Mouse (Mus musculus) liver, embryonic 15.5 days (tissue): ENCODE measurements around the gene Ralgapa2. TPM values are rescaled to one million over a fixed set of nuclear protein-coding genes. Genes with fewer than 3 reads are reported as not detected.

ENCODE experiments used
- ATAC-seq: fragments of 200-750 bp; cut with Nextera tagmentation; 2 replicates; pipeline ENCODE4 v1.8.0; 2017; ENCODE audit warnings: moderate number of reproducible peaks, mild to moderate bottlenecking, moderate library complexity; ENCODE audit not compliant: insufficient read depth
- H3K27ac ChIP-seq: fragments of 300-500 bp; sonication (generic); replicated peaks from 2 replicates; pipeline ENCODE4 v1.5.1; 2015; ENCODE audit warnings: mild to moderate bottlenecking, inconsistent platforms
- H3K27me3 ChIP-seq: fragments of 300-500 bp; sonication (generic); 2 replicates; pipeline ENCODE4 v1.6.1; 2015; ENCODE audit warnings: mild to moderate bottlenecking, inconsistent platforms
- H3K36me3 ChIP-seq: fragments of 300-500 bp; sonication (generic); replicated peaks from 2 replicates; pipeline ENCODE4 v1.6.1; 2015; ENCODE audit warnings: moderate library complexity, mild to moderate bottlenecking, inconsistent platforms
- H3K4me1 ChIP-seq: fragments of 300-500 bp; sonication (generic); replicated peaks from 2 replicates; pipeline ENCODE4 v1.6.1; 2015; ENCODE audit warnings: inconsistent platforms
- H3K4me2 ChIP-seq: fragments of 300-500 bp; sonication (generic); 2 replicates; pipeline ENCODE4 v1.6.1; 2015; ENCODE audit warnings: moderate library complexity, mild to moderate bottlenecking, inconsistent platforms
- H3K4me3 ChIP-seq: fragments of 300-500 bp; sonication (generic); replicated peaks from 2 replicates; pipeline ENCODE4 v1.5.1; 2015; ENCODE audit warnings: mild to moderate bottlenecking, inconsistent platforms
- H3K9ac ChIP-seq: fragments of 300-500 bp; sonication (generic); 2 replicates; pipeline ENCODE4 v1.6.1; 2015; ENCODE audit warnings: moderate library complexity, mild to moderate bottlenecking, inconsistent platforms
- H3K9me3 ChIP-seq: fragments of 300-500 bp; sonication (generic); replicated peaks from 2 replicates; pipeline ENCODE4 v1.6.1; 2016; ENCODE audit warnings: inconsistent platforms
- WGBS: fragments of 180-500 bp; shearing (Covaris S2); methylation state at CpG from one replicate; pipeline ENCODE4 v1.1.7; 2015; ENCODE audit warnings: mixed read lengths; ENCODE audit not compliant: insufficient replicate concordance; 5-methylcytosine and 5-hydroxymethylcytosine counted together
- polyA plus RNA-seq: library from polyadenylated mRNA; unstranded; fragments of >200 nt; fragmentation: Nextera tagmentation; extraction: Ambion mirVana; gene quantifications from 2 replicates; pipeline ENCODE4 v1.2.1, GENCODE M21; 2015

Ralgapa2 gene
- polyA plus RNA-seq, 1 experiment from 2014 or later = 3.5 TPM

DNA sequence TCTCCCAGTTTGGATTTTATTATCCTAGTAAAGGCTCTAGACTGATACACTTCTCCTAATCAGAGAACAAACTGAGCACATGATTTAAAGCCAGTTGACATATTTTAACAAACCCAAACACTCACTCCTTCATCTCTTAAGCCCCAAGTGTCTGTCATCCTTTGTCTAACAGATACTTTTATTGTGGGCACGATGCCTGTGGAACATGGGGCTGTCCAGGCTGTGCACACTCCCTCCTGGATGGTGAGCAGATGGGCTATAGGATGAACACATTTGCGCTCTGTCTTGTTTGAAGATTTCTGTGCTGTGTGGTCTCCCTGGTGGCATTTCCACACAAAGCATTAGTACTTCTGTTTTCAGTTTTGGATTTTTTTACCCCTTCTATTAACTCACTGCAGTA lies 283.7 kb downstream of the Ralgapa2 start:
- peaks cover 57% of the 10 kb centered on the region for H3K27me3 ChIP-seq
- H3K36me3 ChIP-seq = no peaks in the 10 kb centered on the region
- H3K9ac ChIP-seq = no peak overlapping the region
- H3K9me3 ChIP-seq = no peaks in the 10 kb centered on the region
- 59% methylated on average over 2 of the region's 2 CpGs for WGBS
- no peaks in the 10 kb centered on the region for H3K4me1 ChIP-seq
- H3K4me2 ChIP-seq = no peak overlapping the region
- H3K27ac ChIP-seq = no peak overlapping the region
- ATAC-seq = no peak
- no peak overlapping the region for H3K4me3 ChIP-seq

DNA sequence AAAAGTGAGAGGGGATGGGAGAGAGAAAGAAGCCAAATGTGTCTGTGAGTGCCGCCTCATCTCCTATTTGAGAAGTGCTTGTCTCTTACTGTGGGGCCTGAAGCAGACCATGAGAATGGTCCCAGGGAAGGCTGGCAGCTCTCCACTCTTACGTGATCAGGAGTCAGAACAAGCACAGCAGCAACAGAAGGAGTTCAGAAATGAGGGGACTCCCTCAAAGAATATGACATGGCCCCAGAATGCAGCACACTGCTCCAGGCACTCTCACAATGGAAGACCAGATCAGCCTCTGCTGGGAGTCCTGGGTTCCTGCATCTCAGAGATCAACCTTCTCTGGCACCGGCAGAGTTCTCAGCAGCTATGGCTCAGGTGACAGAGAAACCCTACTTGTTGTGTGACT lies 284.5 kb downstream of the Ralgapa2 start:
- Histone ChIP-seq H3K4me1 (peaks cover 5% of the 10 kb centered on the region), H3K4me3 (no peak overlapping the region), H3K4me2 (no peak overlapping the region), H3K36me3 (no peaks in the 10 kb centered on the region), H3K9ac (no peak overlapping the region), H3K27ac (no peak overlapping the region), H3K9me3 (no peaks in the 10 kb centered on the region), H3K27me3 (peaks cover 65% of the 10 kb centered on the region)
- 42% methylated on average over 3 of the region's 3 CpGs for whole genome bisulfite sequencing
- no peak for ATAC-seq

DNA sequence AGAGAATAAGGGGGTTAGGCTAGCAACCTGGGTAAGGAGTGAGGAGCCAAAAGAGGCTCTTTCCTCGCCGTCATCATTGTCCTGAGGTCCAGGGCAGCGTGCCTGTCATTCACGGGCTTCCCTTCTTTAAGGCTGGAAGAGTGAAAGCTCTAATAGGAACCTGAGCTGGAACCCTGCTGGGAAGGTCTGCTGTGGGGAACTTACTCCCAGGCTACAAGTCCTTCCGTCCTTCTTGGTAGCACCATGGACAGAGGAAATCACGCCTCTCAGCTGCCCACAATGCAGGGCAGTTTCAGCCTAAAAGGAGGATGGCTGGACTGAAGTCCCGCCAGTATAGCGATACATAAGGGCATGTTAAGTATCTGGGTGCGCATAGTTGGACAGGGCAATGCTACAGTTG lies 285.7 kb downstream of the Ralgapa2 start:
- Histone ChIP-seq H3K9ac (no peak overlapping the region), H3K36me3 (no peaks in the 10 kb centered on the region), H3K9me3 (no peaks in the 10 kb centered on the region), H3K27me3 (peaks cover 76% of the 10 kb centered on the region), H3K4me3 (no peak overlapping the region), H3K4me1 (peaks cover 11% of the 10 kb centered on the region), H3K27ac (no peak overlapping the region), H3K4me2 (no peak overlapping the region)
- ATAC-seq = no peak
- WGBS = 8% methylated on average over 9 of the region's 9 CpGs

DNA sequence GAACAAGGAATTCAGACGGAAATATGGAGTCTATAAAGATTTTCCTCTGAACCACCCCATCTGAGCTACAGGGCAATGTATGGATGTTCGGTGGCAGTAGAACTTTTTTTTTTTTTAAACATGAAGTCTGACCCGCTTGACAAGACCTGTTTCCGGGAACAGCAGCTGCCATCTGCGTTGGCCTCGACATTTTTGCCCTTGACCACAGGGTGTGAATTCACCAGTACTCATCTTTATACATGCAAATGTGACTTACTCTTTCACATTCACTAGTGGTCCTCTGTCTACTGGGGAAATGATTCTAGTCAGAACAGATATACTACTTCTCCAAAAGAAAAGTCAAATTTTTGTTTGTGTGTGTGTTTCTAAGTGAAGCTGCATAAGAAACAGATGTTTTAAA lies 286.3 kb downstream of the Ralgapa2 start:
- 11% methylated on average over 6 of the region's 6 CpGs for WGBS
- ATAC-seq = no peak
- no peak overlapping the region for H3K4me3 ChIP-seq
- H3K36me3 ChIP-seq = no peaks in the 10 kb centered on the region
- no peak overlapping the region for H3K4me2 ChIP-seq
- no peak overlapping the region for H3K9ac ChIP-seq
- H3K9me3 ChIP-seq = no peaks in the 10 kb centered on the region
- peaks cover 83% of the 10 kb centered on the region for H3K27me3 ChIP-seq
- peaks cover 17% of the 10 kb centered on the region for H3K4me1 ChIP-seq
- H3K27ac ChIP-seq = no peak overlapping the region

DNA sequence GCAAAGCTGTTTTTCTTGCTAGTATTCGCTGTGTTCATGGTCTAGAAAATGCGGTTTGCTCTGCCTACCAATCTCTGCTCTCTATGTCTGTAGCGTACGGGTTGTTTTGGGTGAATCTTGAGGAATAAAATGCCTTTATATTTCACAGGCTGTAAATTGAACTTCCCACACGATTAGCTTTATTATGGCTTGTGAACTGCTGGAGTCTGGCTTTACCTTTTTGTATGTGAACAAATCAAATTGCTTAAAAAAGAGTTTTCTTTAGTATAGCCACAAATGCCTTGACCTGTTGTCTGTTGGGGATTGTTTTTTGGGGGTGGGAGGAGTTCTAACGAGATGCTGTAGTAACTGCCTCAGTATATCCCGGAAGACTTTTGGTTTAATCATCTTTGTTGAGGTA lies 288.0 kb downstream of the Ralgapa2 start:
- H3K4me2 ChIP-seq = no peak overlapping the region
- H3K9ac ChIP-seq = no peak overlapping the region
- ATAC-seq = no peak
- 15% methylated on average over 7 of the region's 7 CpGs for WGBS
- peaks cover 17% of the 10 kb centered on the region for H3K4me1 ChIP-seq
- no peak overlapping the region for H3K4me3 ChIP-seq
- peaks cover 98% of the 10 kb centered on the region for H3K27me3 ChIP-seq
- no peak overlapping the region for H3K27ac ChIP-seq
- H3K36me3 ChIP-seq = no peaks in the 10 kb centered on the region
- no peaks in the 10 kb centered on the region for H3K9me3 ChIP-seq

DNA sequence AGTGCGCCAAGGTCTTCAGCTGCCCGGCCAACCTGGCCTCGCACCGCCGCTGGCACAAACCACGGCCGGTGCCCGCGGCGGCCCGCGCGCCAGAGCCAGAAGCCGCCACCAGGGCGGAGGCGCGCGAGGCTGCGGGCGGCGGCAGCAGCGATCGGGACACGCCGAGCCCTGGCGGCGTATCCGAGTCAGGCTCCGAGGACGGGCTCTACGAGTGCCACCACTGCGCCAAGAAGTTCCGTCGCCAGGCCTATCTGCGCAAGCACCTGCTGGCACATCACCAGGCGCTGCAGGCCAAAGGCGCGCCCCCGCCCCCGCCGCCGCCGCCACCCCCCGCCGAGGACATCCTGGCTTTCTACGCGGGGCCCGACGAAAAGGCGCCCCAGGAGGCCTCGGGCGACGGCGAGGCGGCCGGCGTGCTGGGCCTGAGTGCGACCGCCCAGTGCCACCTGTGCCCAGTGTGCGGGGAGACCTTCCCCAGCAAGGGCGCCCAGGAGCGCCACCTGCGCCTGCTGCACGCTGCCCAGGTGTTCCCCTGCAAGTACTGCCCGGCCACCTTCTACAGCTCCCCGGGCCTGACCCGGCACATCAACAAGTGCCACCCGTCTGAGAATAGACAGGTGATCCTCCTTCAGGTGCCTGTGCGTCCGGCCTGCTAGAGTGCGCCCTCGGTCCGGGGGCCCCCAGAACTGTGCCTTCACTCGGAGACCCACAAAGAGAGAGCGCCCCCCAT lies 288.8 kb downstream of the Ralgapa2 start:
- Histone ChIP-seq H3K9ac (no peak overlapping the region), H3K9me3 (no peaks in the 10 kb centered on the region), H3K36me3 (no peaks in the 10 kb centered on the region), H3K4me1 (peaks cover 19% of the 10 kb centered on the region), H3K27ac (no peak overlapping the region), H3K4me2 (peak overlapping the region; percentile 67), H3K27me3 (peaks cover 99% of the 10 kb centered on the region), H3K4me3 (peak overlapping the region; percentile 45)
- WGBS = 1% methylated on average over 74 of the region's 75 CpGs
- no peak for ATAC-seq

DNA sequence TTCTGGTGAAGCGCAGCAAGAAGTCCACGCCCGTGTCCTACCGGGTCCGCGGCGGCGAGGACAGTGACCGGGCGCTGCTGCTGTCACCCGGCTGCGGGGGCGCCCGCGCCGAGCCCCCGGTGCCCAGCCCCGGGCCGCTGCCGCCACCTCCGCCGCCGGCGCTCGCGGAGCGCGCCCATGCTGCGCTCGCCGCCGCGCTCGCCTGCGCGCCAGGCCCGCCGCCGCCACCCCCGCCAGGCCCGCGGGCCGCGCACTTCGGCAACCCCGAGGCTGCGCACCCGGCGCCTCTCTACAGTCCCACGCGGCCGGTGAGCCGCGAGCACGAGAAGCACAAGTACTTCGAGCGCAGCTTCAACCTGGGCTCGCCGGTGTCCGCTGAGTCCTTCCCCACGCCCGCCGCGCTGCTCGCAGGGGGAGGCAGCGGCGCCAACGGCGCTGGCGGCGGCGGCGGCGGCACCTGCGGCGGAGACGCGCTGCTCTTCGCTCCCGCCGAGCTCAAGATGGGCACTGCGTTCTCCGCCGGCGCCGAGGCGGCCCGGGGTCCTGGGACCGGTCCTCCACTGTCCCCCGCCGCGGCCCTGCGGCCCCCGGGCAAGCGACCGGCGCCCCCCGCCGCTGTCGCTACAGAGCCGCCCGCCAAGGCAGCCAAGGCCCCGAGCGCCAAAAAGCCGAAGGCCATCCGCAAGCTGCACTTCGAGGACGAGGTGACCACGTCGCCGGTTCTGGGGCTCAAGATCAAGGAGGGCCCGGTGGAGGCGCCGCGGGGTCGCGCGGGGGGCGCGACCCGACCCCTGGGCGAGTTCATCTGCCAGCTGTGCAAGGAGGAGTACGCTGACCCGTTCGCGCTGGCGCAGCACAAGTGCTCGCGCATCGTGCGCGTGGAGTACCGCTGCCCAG lies 289.6 kb downstream of the Ralgapa2 start:
- ATAC-seq = no peak
- H3K9ac ChIP-seq = no peak overlapping the region

DNA sequence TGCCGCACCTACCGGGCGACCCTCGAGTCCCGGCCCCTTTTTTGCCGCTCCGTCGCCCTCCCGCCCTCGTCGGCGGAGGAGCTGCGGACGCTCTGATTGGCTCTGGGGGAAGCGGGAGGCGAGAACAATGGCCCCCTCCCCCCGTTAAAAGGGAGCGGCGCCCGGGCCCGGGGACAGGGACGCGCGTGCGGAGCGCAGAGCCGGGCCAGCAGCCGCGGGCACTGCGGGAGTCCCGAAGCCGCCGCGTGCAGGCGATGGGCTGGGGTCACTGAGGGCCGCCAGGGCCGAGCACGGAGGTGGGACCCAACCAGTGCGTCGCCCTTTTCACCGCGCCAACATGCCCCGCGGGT lies 290.2 kb downstream of the Ralgapa2 start:
- Histone ChIP-seq H3K9ac (no peak overlapping the region), H3K36me3 (no peaks in the 10 kb centered on the region), H3K9me3 (no peaks in the 10 kb centered on the region), H3K4me1 (peaks cover 22% of the 10 kb centered on the region), H3K4me2 (peak overlapping the region; percentile 67), H3K27me3 (peaks cover 98% of the 10 kb centered on the region), H3K27ac (no peak overlapping the region), H3K4me3 (peak overlapping the region; percentile 45)
- no peak for ATAC-seq
- under 1% methylated on average over 43 of the region's 44 CpGs for WGBS

More for the DNA sequence above, 289.6 kb downstream of the Ralgapa2 start:
- no peaks in the 10 kb centered on the region for H3K36me3 ChIP-seq
- H3K4me2 ChIP-seq = peak overlapping the region; percentile 67
- H3K4me3 ChIP-seq = peak overlapping the region; percentile 45
- peaks cover 99% of the 10 kb centered on the region for H3K27me3 ChIP-seq
- H3K27ac ChIP-seq = no peak overlapping the region
- peaks cover 22% of the 10 kb centered on the region for H3K4me1 ChIP-seq
- WGBS = under 1% methylated on average over 117 of the region's 133 CpGs
- H3K9me3 ChIP-seq = no peaks in the 10 kb centered on the region

DNA sequence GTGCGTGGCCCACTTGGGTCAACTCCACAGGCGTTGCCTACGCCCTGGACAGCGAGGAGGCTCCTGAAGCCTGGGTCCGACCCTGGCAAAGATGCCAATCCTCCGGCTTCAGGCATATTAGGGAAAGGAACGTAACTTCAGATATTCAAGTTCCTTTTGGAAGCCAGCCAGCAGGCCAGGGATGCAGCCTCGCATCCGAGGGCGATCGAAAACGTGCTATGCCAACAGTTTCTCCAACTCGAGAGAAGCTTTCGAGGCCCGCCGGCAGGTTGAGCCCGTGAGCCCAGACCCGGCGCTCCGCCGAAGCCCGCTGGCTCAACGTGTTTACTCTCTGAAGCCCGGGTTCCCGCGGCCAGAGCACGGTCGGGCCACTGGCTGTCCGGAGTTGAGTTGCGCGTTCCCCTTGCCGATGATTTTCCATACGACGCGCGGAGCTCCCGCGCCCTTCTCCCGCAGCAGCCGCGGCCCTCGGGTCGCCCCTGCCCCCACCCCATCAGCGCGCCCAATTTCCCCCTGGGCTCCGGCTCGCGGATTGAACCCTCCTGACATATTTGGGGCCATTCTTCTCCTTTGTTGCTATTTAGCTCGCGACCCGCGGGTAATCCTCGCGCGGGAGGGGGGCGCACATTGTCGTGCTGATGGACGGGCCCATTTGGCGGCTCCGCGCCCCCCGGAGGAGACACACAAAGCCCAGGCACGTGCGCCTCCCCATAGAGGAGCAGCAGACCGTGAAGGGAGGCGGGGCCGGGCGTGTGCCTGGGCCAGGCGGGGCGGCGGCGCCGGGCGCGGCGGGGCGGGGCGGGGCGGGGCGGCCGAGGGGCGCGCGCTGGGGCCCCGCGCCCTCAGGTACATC lies 290.8 kb downstream of the Ralgapa2 start, which contains the start of gene Insm1:
TSS of gene Insm1 (plus strand) at position 846 of the 853 bp plus-strand sequence.
- H3K9me3 ChIP-seq = no peaks in the 10 kb centered on the region
- H3K4me2 ChIP-seq = peak within 1 kb of the TSS; percentile 67
- WGBS = 1% methylated on average over 81 of the region's 86 CpGs
- peak within 1 kb of the TSS; percentile 45 for H3K4me3 ChIP-seq
- no peak within 1 kb of the TSS for H3K9ac ChIP-seq
- peak; percentile 36; the same call in 1 of the 2 replicates for ATAC-seq
- no peaks in the 10 kb centered on the region for H3K36me3 ChIP-seq
- peaks cover 98% of the 10 kb centered on the region for H3K27me3 ChIP-seq
- no peak within 1 kb of the TSS for H3K27ac ChIP-seq
- peaks cover 22% of the 10 kb centered on the region for H3K4me1 ChIP-seq

DNA sequence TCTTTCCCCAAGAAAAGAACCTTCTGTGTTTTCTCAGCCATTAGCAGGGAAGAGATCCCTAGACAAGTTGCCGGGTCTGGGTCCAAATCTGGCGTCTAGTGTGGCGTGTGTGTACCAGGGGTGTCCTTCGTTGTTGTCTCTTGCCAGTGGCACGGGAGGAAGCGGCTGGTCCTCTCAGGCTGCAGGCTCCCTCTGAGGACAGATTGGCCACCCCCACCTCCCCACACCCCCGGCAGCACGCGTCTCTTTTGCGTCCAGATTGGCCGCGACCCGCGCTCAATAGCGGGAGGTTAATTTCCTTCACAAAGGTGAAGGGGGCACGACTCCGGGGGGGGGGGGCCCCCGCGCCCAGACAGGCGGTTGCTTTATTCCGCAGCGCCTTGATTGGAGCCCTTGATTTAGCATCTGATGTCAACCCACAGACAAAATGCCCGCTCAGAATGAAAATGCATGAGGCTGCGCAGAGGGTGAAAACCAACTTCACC lies 291.5 kb downstream of the Ralgapa2 start:
- Histone ChIP-seq H3K4me3 (peak overlapping the region; percentile 45; the same call in 1 of the 2 replicates), H3K27me3 (peaks cover 98% of the 10 kb centered on the region), H3K27ac (no peak overlapping the region), H3K4me2 (no peak overlapping the region), H3K36me3 (no peaks in the 10 kb centered on the region), H3K4me1 (peaks cover 22% of the 10 kb centered on the region), H3K9ac (no peak overlapping the region), H3K9me3 (no peaks in the 10 kb centered on the region)
- ATAC-seq = no peak
- 2% methylated on average over 24 of the region's 24 CpGs for WGBS
